Mouse (Mus musculus): Measurements from ENCODE around the gene Stard7.

DNA sequence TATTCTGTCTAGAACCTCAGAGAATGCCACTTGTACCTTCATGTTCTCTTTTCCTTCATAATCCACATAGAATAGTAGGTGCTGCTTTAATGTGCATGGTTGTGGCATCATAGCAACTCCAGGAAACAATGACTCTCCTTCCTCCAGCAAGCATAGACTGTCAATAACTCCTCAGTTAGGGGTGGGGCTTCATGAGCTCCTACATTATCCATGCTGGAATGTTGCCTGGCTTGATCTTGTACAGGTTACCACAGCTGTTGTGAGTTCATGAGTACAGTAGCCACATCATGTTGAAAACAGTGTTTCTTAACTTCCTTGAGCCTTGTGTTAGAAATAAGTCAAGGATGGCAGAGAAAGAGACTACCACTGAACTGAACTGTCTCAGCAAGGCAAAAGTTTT, 8.1 kb downstream of the Stard7 start:
- TF ChIP-seq CTCF (conservative IDR thresholded peaks at IDR 0.05; ENCODE audit: low read length) (no peak), POU5F1 (IDR thresholded peaks at IDR 0.05; ENCODE audit: borderline replicate concordance, low read length) (no peak)
